16 mouse cellular contexts compared by ENCODE assay signal in genomic region chr7:96716911-96717310, GRCm38 (mm10).
"Had no signal": no experiment of that assay in that cellular context is flagged by ENCODE, and none has a peak within 500 bp of the region (broad histone marks: within the 10 kb centered on the region; RNA-seq: fewer than 3 reads in every experiment).

No protein-coding gene starts in this region.

- DNase-seq: heart, postnatal 10 days; heart, postnatal 14 days; heart, postnatal 36 days; heart, postnatal 4 days; kidney, adult 11 months; kidney, adult 18-20 months; kidney, adult 2 months; kidney, adult 8-10 months; kidney, adult 9 months; kidney, postnatal 10 days; kidney, postnatal 14 days; kidney, postnatal 25 days; kidney, postnatal 36 days; kidney, postnatal 4 days; layer of hippocampus, adult 9-11 months; layer of hippocampus, postnatal 36 days had no signal
